Mouse (Mus musculus) kidney, postnatal 10 days (tissue): ENCODE measurements around the gene Cxcr1.
A peak's percentile ranks its signal among the peaks of the same experiment; 100 is the strongest.
"Not testable (repeated sequence)": the region's sequence is repeated elsewhere in the genome, so short reads cannot be mapped to it uniquely, and the experiment has no call there.

ENCODE experiments used
- DNase-seq: peaks from one replicate; pipeline ENCODE4 v3.0.0; 2021; ENCODE audit warnings: mixed read lengths

Gene Cxcr1

GRCm38 (mm10) chr1:74195961-74196360 lies 1.5 kb upstream of the Cxcr1 start:
- peak; percentile 47 for DNase-seq

GRCm38 (mm10) chr1:74192711-74193110 lies 1.7 kb downstream of the Cxcr1 start:
- DNase-seq = no peak

- no peak for DNase-seq
These were observed 4.0 kb downstream of the Cxcr1 start for GRCm38 (mm10) chr1:74190471-74190870.

GRCm38 (mm10) chr1:74183006-74183405 lies 11.4 kb downstream of the Cxcr1 start:
- no peak for DNase-seq

GRCm38 (mm10) chr1:74181462-74181861 lies 13.0 kb downstream of the Cxcr1 start:
- DNase-seq = no peak

- no peak for DNase-seq
These were observed 14.6 kb downstream of the Cxcr1 start for GRCm38 (mm10) chr1:74179624-74180408.

GRCm38 (mm10) chr1:74178618-74179017 lies 15.8 kb downstream of the Cxcr1 start:
- DNase-seq = no peak

GRCm38 (mm10) chr1:74175731-74176130 lies 18.7 kb downstream of the Cxcr1 start:
- no peak for DNase-seq

GRCm38 (mm10) chr1:74172722-74173121 lies 21.7 kb downstream of the Cxcr1 start:
- DNase-seq = no peak

- DNase-seq = no peak
These were observed 24.7 kb downstream of the Cxcr1 start for GRCm38 (mm10) chr1:74169721-74170120.

- DNase-seq = no peak
These were observed 27.3 kb downstream of the Cxcr1 start for GRCm38 (mm10) chr1:74167136-74167535.

GRCm38 (mm10) chr1:74160036-74160435 lies 34.4 kb downstream of the Cxcr1 start:
- DNase-seq = no peak

- not testable (repeated sequence) for DNase-seq
These were observed 34.8 kb downstream of the Cxcr1 start for GRCm38 (mm10) chr1:74159613-74160012.

- DNase-seq = no peak
These were observed 38.0 kb downstream of the Cxcr1 start for GRCm38 (mm10) chr1:74156381-74156910.

GRCm38 (mm10) chr1:74155435-74156012 lies 38.9 kb downstream of the Cxcr1 start:
- DNase-seq = no peak

- DNase-seq = no peak
These were observed 40.8 kb downstream of the Cxcr1 start, which contains the start of gene Cxcr2 for GRCm38 (mm10) chr1:74153461-74154184. Gene Cxcr2, plus strand, starts transcription at chr1:74153989.

- DNase-seq = no peak
These were observed 43.3 kb downstream of the Cxcr1 start for GRCm38 (mm10) chr1:74151091-74151490.

GRCm38 (mm10) chr1:74150101-74150500 lies 44.3 kb downstream of the Cxcr1 start:
- no peak for DNase-seq

GRCm38 (mm10) chr1:74149106-74149885 lies 45.1 kb downstream of the Cxcr1 start:
- no peak for DNase-seq
